Mouse (Mus musculus): ENCODE results near the gene Aebp1. TPM values are rescaled to one million over a fixed set of nuclear protein-coding genes. Genes with fewer than 3 reads are reported as not detected.

Aebp1 gene
- polyA plus RNA-seq, 1 experiment from 2014 or later, result 27.4 TPM

DNA sequence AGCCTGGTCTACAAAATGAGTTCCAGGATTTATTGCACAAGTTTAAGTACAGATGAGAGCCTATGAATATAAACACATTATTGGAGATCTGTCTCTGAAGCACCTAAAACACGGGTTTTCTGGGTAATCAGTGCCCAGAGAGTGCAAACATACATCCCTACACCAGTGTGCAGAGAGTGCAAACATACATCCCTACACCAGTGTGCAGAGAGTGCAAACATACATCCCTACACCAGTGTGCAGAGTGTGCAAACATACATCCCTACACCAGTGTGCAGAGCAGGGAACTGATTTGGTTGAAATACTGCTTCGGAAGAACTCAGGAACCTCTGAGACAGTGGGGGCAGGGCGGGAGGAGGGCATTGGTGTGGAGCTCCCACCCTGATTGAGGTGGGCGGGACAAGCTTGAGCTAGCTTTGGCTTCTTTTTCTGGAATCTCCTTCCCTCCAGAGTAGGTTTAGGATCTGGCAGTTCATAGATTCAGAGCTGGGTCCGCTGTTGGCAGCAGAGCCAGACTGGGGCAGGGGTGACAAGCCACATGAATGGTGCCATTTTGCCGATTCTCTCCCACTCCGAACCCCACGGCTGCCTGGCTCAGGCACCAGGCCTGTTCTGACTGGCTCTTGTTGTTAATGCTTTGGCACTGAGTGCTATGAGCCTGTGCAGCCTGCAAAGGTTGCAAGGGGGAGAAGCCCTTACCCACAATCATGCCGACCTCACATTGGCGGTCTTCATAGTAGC lies 44.2 kb downstream of the Aebp1 start:
- Histone ChIP-seq H3K27ac (ENCODE audit: low read depth, low read length) (no peak overlapping the region), H3K4me2 (ENCODE audit: low read length) (no peak overlapping the region)
- ATAC-seq, result peak; percentile 62; the same call in 1 of the 2 replicates

DNA sequence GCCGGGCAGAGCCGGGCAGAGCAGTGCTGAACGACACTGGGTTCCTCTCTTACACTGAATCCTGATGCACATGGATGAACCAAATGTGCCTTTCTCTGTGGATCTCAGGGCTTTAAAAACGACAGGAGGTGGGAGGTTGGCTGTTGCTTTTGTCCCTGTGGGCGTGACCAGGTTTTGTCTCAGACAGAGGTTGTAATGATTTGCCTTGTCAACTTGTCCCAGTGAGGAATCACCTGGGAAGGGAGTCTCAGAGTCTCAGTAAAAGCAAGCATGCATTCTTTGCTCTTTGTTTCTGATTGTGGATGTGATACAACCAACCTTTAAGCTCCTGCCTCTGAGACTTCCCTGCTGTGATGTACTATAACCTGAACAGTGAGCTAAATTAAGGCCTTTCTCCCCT lies 45.3 kb downstream of the Aebp1 start:
- H3K4me3 ChIP-seq (ENCODE audit: low read length), result no peak overlapping the region
- H3K27ac ChIP-seq (ENCODE audit: low read depth, low read length), result no peak overlapping the region
- H3K9me3 ChIP-seq (ENCODE audit: control insufficient read depth, low read length), result no peaks in the 10 kb centered on the region
- H3K4me1 ChIP-seq (ENCODE audit: control insufficient read depth, insufficient read depth, low read depth, low read length), result no peaks in the 10 kb centered on the region; the same call in 1 of the 2 replicates
- H3K27me3 ChIP-seq (replicated peaks; ENCODE audit: control insufficient read depth, insufficient read depth, low read length), result no peaks in the 10 kb centered on the region
- 34% methylated on average over 5 of the region's 5 CpGs for WGBS
- ATAC-seq, result no peak
- H3K9ac ChIP-seq (ENCODE audit: low read depth, low read length), result no peak overlapping the region
- H3K4me2 ChIP-seq (ENCODE audit: low read length), result no peak overlapping the region
- H3K36me3 ChIP-seq (ENCODE audit: control insufficient read depth, insufficient read depth, low read length), result no peaks in the 10 kb centered on the region

More for the DNA sequence above, 44.2 kb downstream of the Aebp1 start:
- no peak overlapping the region for H3K4me3 ChIP-seq (ENCODE audit: low read length)
- WGBS, result 83% methylated on average over 10 of the region's 10 CpGs
- peaks cover 9% of the 10 kb centered on the region for H3K4me1 ChIP-seq (ENCODE audit: control insufficient read depth, insufficient read depth, low read depth, low read length)
- no peak overlapping the region for H3K9ac ChIP-seq (ENCODE audit: low read depth, low read length)
- H3K9me3 ChIP-seq (ENCODE audit: control insufficient read depth, low read length), result no peaks in the 10 kb centered on the region
- no peaks in the 10 kb centered on the region for H3K36me3 ChIP-seq (ENCODE audit: control insufficient read depth, insufficient read depth, low read length)
- H3K27me3 ChIP-seq (replicated peaks; ENCODE audit: control insufficient read depth, insufficient read depth, low read length), result no peaks in the 10 kb centered on the region

DNA sequence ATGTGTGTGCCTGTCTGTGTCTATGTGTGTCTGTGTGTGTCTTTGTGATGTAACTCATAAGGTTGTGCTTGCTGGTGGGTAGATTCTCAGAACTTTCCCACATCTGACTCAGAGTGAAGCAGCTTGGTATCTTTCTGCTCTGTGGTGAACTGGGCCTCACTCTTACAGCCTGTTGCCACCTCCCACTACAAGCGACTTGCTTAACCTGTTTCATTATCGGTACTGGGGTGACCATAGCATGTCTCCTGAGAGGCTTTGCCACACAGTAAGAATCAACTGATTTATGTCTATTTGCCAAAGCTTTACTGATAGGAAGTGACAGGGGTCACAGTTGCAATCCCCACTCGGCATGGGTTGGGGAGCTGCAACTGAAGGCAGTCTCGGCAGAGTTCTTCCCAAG lies 46.9 kb downstream of the Aebp1 start:
- H3K4me3 ChIP-seq (ENCODE audit: low read length), result no peak overlapping the region
- H3K36me3 ChIP-seq (ENCODE audit: control insufficient read depth, insufficient read depth, low read length), result no peaks in the 10 kb centered on the region
- no peak overlapping the region for H3K27ac ChIP-seq (ENCODE audit: low read depth, low read length)
- 87% methylated on average over 4 of the region's 4 CpGs for WGBS
- H3K27me3 ChIP-seq (replicated peaks; ENCODE audit: control insufficient read depth, insufficient read depth, low read length), result no peaks in the 10 kb centered on the region
- H3K9ac ChIP-seq (ENCODE audit: low read depth, low read length), result no peak overlapping the region
- no peaks in the 10 kb centered on the region for H3K9me3 ChIP-seq (ENCODE audit: control insufficient read depth, low read length)
- ATAC-seq, result no peak
- no peak overlapping the region for H3K4me2 ChIP-seq (ENCODE audit: low read length)
- no peaks in the 10 kb centered on the region for H3K4me1 ChIP-seq (ENCODE audit: control insufficient read depth, insufficient read depth, low read depth, low read length)

DNA sequence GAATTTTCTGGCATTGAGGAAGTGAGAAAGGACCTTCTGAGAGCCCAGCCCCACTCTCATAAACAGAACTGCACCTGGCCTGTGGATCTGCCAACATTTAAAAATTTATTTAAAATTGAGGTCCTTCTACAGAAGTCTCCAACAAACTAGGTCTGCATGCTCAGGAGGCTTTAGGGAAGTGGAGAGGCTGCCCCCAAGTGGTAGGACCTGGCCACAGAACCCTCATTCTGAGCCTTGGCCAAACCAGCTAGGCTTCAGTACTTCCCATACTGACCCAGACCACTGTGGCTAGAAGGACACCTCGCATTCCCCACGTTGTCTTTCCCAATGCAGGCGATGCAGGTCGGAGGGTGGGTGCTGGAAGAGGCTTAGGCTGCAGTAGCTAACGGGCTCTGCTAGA lies 50.9 kb downstream of the Aebp1 start:
- Histone ChIP-seq H3K4me3 (ENCODE audit: low read length) (no peak overlapping the region), H3K27ac (ENCODE audit: low read depth, low read length) (no peak overlapping the region), H3K9ac (ENCODE audit: low read depth, low read length) (no peak overlapping the region), H3K36me3 (ENCODE audit: control insufficient read depth, insufficient read depth, low read length) (no peaks in the 10 kb centered on the region), H3K4me2 (ENCODE audit: low read length) (no peak overlapping the region), H3K27me3 (replicated peaks; ENCODE audit: control insufficient read depth, insufficient read depth, low read length) (no peaks in the 10 kb centered on the region), H3K9me3 (ENCODE audit: control insufficient read depth, low read length) (no peaks in the 10 kb centered on the region), H3K4me1 (ENCODE audit: control insufficient read depth, insufficient read depth, low read depth, low read length) (no peaks in the 10 kb centered on the region)
- no peak for ATAC-seq
- 34% methylated on average over 5 of the region's 5 CpGs for WGBS

DNA sequence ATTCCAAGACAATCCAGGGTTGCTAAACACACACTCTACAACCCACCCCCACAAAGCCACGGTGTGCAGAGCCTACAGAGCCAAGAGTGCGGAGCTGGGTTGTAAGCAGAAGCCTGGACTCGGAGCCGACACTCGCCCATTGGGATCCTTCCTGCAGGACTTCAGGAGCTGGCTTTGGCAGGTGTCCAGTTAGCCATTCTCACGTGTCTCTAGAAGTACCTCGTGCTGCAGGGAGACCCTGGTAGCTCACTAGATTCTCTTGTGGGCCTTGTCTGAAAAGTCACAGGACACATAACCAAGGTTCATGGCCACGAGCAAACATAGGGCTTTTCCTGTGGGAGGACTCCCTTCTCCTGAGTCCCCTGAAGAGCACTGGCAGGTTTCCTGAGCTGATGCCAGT lies 51.5 kb downstream of the Aebp1 start:
- 67% methylated on average over 8 of the region's 8 CpGs for WGBS
- Histone ChIP-seq H3K4me2 (ENCODE audit: low read length) (no peak overlapping the region), H3K9ac (ENCODE audit: low read depth, low read length) (no peak overlapping the region), H3K4me3 (ENCODE audit: low read length) (no peak overlapping the region), H3K4me1 (ENCODE audit: control insufficient read depth, insufficient read depth, low read depth, low read length) (no peaks in the 10 kb centered on the region), H3K27me3 (replicated peaks; ENCODE audit: control insufficient read depth, insufficient read depth, low read length) (no peaks in the 10 kb centered on the region), H3K27ac (ENCODE audit: low read depth, low read length) (no peak overlapping the region), H3K36me3 (ENCODE audit: control insufficient read depth, insufficient read depth, low read length) (no peaks in the 10 kb centered on the region), H3K9me3 (ENCODE audit: control insufficient read depth, low read length) (no peaks in the 10 kb centered on the region)
- no peak for ATAC-seq

DNA sequence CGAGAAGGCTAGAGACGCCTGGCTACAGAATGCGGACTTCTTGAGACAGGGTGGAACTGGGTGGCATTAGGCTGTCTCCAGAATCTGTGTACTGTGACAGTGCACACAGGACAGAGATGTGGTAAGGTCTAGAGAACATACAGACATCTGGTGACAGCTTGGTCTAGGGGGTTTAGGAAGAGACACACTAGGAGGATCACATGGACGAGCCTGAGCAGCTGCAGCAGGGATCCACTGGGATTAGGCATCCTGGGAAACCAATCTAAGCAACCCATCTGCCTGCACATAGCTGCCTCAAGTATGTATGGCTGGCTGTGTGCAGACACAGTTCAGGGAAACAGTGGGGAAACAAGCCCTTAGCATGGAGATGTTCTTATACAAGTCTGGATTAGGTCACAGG lies 52.2 kb downstream of the Aebp1 start:
- no peaks in the 10 kb centered on the region for H3K36me3 ChIP-seq (ENCODE audit: control insufficient read depth, insufficient read depth, low read length)
- H3K4me1 ChIP-seq (ENCODE audit: control insufficient read depth, insufficient read depth, low read depth, low read length), result no peaks in the 10 kb centered on the region
- no peak overlapping the region for H3K4me3 ChIP-seq (ENCODE audit: low read length)
- no peak overlapping the region for H3K4me2 ChIP-seq (ENCODE audit: low read length)
- H3K27ac ChIP-seq (ENCODE audit: low read depth, low read length), result no peak overlapping the region
- H3K9ac ChIP-seq (ENCODE audit: low read depth, low read length), result no peak overlapping the region
- H3K9me3 ChIP-seq (ENCODE audit: control insufficient read depth, low read length), result no peaks in the 10 kb centered on the region
- H3K27me3 ChIP-seq (replicated peaks; ENCODE audit: control insufficient read depth, insufficient read depth, low read length), result no peaks in the 10 kb centered on the region
- 76% methylated on average over 4 of the region's 4 CpGs for WGBS
- ATAC-seq, result no peak

DNA sequence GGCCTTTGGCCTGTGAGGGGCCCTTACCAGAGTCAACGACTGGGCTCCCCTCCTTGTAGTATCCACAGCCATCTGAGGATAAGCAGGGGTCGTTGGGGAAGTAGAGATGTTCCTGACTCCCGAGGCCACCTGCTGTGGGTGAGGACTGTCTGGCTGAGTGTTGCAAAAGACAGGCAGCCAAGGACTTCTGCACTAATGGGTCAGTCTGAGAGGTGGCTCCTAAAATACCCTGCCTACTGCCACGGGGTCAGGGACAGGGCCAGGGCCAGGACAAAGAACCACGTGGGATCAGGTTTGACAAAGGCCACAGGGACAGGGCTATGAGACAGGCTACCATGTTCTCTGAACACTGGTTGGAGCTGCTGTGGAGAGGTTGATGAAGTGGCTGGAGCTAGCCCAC lies 53.2 kb downstream of the Aebp1 start:
- 71% methylated on average over 5 of the region's 5 CpGs for WGBS
- Histone ChIP-seq H3K27me3 (replicated peaks; ENCODE audit: control insufficient read depth, insufficient read depth, low read length) (no peaks in the 10 kb centered on the region), H3K4me1 (ENCODE audit: control insufficient read depth, insufficient read depth, low read depth, low read length) (no peaks in the 10 kb centered on the region), H3K4me2 (ENCODE audit: low read length) (no peak overlapping the region), H3K9ac (ENCODE audit: low read depth, low read length) (no peak overlapping the region), H3K36me3 (ENCODE audit: control insufficient read depth, insufficient read depth, low read length) (no peaks in the 10 kb centered on the region), H3K27ac (ENCODE audit: low read depth, low read length) (no peak overlapping the region), H3K4me3 (ENCODE audit: low read length) (no peak overlapping the region), H3K9me3 (ENCODE audit: control insufficient read depth, low read length) (no peaks in the 10 kb centered on the region)
- no peak for ATAC-seq

DNA sequence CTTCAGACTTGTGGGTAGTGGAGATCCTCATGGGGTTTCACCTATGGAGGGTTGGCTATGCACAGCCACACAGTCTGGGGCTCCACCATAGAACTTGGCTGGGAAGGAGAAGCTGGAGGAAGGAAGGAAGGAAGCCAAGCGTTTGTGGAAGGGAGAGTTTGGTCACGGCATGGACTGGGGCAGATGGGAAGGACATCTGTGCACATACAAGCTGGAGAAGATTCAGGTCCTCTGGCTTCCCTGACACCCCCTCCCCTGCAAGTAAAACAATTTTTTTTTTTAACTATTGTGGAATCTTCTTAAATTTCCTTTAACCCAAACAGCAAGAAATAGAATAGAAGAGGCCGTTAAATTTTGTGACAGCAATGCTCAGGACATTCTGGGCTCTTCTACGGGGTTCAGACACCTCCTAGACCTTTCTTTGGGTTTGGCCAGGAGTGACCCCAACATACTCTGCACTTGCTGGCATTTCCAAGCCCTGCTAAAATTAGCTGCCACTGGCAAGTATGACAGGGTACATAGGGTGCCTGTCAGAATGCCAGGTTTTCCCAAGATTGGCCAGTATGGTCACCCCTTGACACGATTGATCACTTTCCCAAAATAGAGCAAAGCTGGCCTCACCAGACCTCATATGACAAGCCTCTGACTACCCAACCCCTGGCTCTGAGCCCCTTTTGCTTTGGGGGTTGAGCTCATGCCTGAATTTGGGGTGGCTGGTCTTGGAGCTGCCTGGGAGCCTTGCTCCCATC lies 53.9 kb downstream of the Aebp1 start:
- no peak for ATAC-seq
- no peaks in the 10 kb centered on the region for H3K9me3 ChIP-seq (ENCODE audit: control insufficient read depth, low read length)
- no peak overlapping the region for H3K27ac ChIP-seq (ENCODE audit: low read depth, low read length)
- no peak overlapping the region for H3K4me3 ChIP-seq (ENCODE audit: low read length)
- no peaks in the 10 kb centered on the region for H3K4me1 ChIP-seq (ENCODE audit: control insufficient read depth, insufficient read depth, low read depth, low read length)
- 81% methylated on average over 5 of the region's 5 CpGs for WGBS
- H3K9ac ChIP-seq (ENCODE audit: low read depth, low read length), result no peak overlapping the region
- no peak overlapping the region for H3K4me2 ChIP-seq (ENCODE audit: low read length)
- H3K36me3 ChIP-seq (ENCODE audit: control insufficient read depth, insufficient read depth, low read length), result no peaks in the 10 kb centered on the region
- no peaks in the 10 kb centered on the region for H3K27me3 ChIP-seq (replicated peaks; ENCODE audit: control insufficient read depth, insufficient read depth, low read length)

DNA sequence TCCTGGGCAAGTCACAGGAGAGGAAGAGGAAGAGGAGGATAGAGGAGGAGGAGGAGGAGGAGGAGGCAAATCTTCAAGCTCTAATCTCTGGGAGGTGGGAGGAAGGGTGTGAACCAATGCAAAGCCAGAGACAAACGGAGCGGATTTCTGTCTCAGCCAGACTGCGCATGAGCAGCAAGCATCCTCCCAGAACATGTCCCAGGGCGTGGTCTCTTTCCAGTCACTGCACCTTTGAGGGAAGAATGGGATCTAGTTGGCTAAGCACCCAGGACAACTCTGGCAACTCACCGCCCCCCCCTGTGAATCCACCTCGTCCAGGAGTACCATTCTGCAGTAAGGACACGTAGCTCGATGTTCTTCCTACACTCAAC lies 54.4 kb downstream of the Aebp1 start:
- H3K4me1 ChIP-seq (ENCODE audit: control insufficient read depth, insufficient read depth, low read depth, low read length), result no peaks in the 10 kb centered on the region
- 72% methylated on average over 7 of the region's 8 CpGs for WGBS
- H3K9ac ChIP-seq (ENCODE audit: low read depth, low read length), result no peak overlapping the region
- H3K27me3 ChIP-seq (replicated peaks; ENCODE audit: control insufficient read depth, insufficient read depth, low read length), result no peaks in the 10 kb centered on the region
- no peak overlapping the region for H3K4me3 ChIP-seq (ENCODE audit: low read length)
- no peaks in the 10 kb centered on the region for H3K9me3 ChIP-seq (ENCODE audit: control insufficient read depth, low read length)
- H3K27ac ChIP-seq (ENCODE audit: low read depth, low read length), result no peak overlapping the region
- H3K4me2 ChIP-seq (ENCODE audit: low read length), result no peak overlapping the region
- no peaks in the 10 kb centered on the region for H3K36me3 ChIP-seq (ENCODE audit: control insufficient read depth, insufficient read depth, low read length)
- ATAC-seq, result no peak
